Mouse (Mus musculus) liver, embryonic 16.5 days (tissue): ENCODE measurements around the gene Dnajc4. TPM values are rescaled to one million over a fixed set of nuclear protein-coding genes. Genes with fewer than 3 reads are reported as not detected.

Experiments used
- ATAC-seq: fragments of 200-750 bp; cut with Nextera tagmentation; 2 replicates; pipeline ENCODE4 v1.8.0; 2017; ENCODE audit warnings: low read depth, mild to moderate bottlenecking, moderate number of reproducible peaks, moderate library complexity
- H3K27ac ChIP-seq: fragments of 300-500 bp; sonication (generic); 2 replicates; pipeline ENCODE4 v1.5.1; 2014; ENCODE audit warnings: mild to moderate bottlenecking, low read length
- H3K27me3 ChIP-seq: fragments of 300-500 bp; sonication (generic); 2 replicates; pipeline ENCODE4 v1.6.1; 2014; ENCODE audit warnings: low read depth, low read length, mixed read lengths; ENCODE audit not compliant: control insufficient read depth, insufficient read depth
- H3K36me3 ChIP-seq: fragments of 300-500 bp; sonication (generic); 2 replicates; pipeline ENCODE4 v1.6.1; 2014; ENCODE audit warnings: mild to moderate bottlenecking; ENCODE audit not compliant: control insufficient read depth, insufficient read depth
- H3K4me1 ChIP-seq: fragments of 300-500 bp; sonication (generic); 2 replicates; pipeline ENCODE4 v1.6.1; 2014; ENCODE audit warnings: low read depth, low read length, mixed read lengths; ENCODE audit not compliant: control insufficient read depth
- H3K4me2 ChIP-seq: fragments of 300-500 bp; sonication (generic); 2 replicates; pipeline ENCODE4 v1.6.1; 2014; ENCODE audit warnings: low read depth, low read length, mixed read lengths
- H3K4me3 ChIP-seq: fragments of 300-500 bp; sonication (generic); 2 replicates; pipeline ENCODE4 v1.5.1; 2014; ENCODE audit warnings: low read depth, mild to moderate bottlenecking, low read length
- H3K9ac ChIP-seq: fragments of 300-500 bp; sonication (generic); 2 replicates; pipeline ENCODE4 v1.6.1; 2014; ENCODE audit warnings: low read depth, low read length
- H3K9me3 ChIP-seq: fragments of 300-500 bp; sonication (generic); replicated peaks from 2 replicates; pipeline ENCODE4 v1.6.1; 2016; ENCODE audit warnings: low read length; ENCODE audit not compliant: control insufficient read depth
- WGBS: fragments of 180-500 bp; shearing (Covaris S2); extraction: QIAGEN DNeasy Blood & Tissue Kit; methylation state at CpG from one replicate; pipeline ENCODE4 v1.1.7; 2014; ENCODE audit not compliant: insufficient replicate concordance; 5-methylcytosine and 5-hydroxymethylcytosine counted together
- polyA plus RNA-seq: library from polyadenylated mRNA; unstranded; fragments of >200 nt; fragmentation: Nextera tagmentation; extraction: Ambion mirVana; gene quantifications from 2 replicates; pipeline ENCODE4 v1.2.1, GENCODE M21; 2015

The Dnajc4 gene
- polyA plus RNA-seq, 1 experiment from 2014 or later: 10.5 TPM

GRCm38 (mm10) chr19:7019191-7019590, 26.8 kb upstream of the Dnajc4 start, which contains the start of gene Fermt3:
Gene Fermt3 (minus strand): TSS chr19:7019469.
- WGBS: 14% methylated on average over 5 of the region's 5 CpGs
- H3K4me2 ChIP-seq: peak within 1 kb of the TSS; percentile 66
- peak; percentile 81 for ATAC-seq

GRCm38 (mm10) chr19:7018546-7018945, 26.2 kb upstream of the Dnajc4 start:
- Histone ChIP-seq H3K4me1 (peaks cover 18% of the 10 kb centered on the region), H3K4me3 (peak overlapping the region; percentile 76), H3K27ac (peak overlapping the region; percentile 90), H3K9me3 (no peaks in the 10 kb centered on the region), H3K36me3 (peaks cover 40% of the 10 kb centered on the region), H3K4me2 (peak overlapping the region; percentile 66), H3K27me3 (no peaks in the 10 kb centered on the region), H3K9ac (peak overlapping the region; percentile 82)
- WGBS: 17% methylated on average over 11 of the region's 11 CpGs
- 0 out of 2 replicates have a peak, but pooled peaks have one; percentile 3 for ATAC-seq

More at GRCm38 (mm10) chr19:7019191-7019590, 26.8 kb upstream of the Dnajc4 start, which contains the start of gene Fermt3:
- H3K4me3 ChIP-seq: peak within 1 kb of the TSS; percentile 76
- H3K27ac ChIP-seq: peak within 1 kb of the TSS; percentile 90
- H3K27me3 ChIP-seq: no peaks in the 10 kb centered on the region
- H3K36me3 ChIP-seq: peaks cover 38% of the 10 kb centered on the region
- no peaks in the 10 kb centered on the region for H3K9me3 ChIP-seq
- H3K4me1 ChIP-seq: peaks cover 18% of the 10 kb centered on the region
- peak within 1 kb of the TSS; percentile 82 for H3K9ac ChIP-seq

- Histone ChIP-seq H3K4me3 (peak overlapping the region; percentile 76), H3K27me3 (no peaks in the 10 kb centered on the region), H3K9ac (peak overlapping the region; percentile 82), H3K27ac (peak overlapping the region; percentile 90), H3K4me2 (peak overlapping the region; percentile 66), H3K4me1 (peaks cover 18% of the 10 kb centered on the region), H3K9me3 (no peaks in the 10 kb centered on the region), H3K36me3 (peaks cover 43% of the 10 kb centered on the region)
- 12% methylated on average over 12 of the region's 12 CpGs for WGBS
- peak; percentile 85 for ATAC-seq
These were observed 25.4 kb upstream of the Dnajc4 start for GRCm38 (mm10) chr19:7017541-7018457.

GRCm38 (mm10) chr19:7014481-7015135, 22.2 kb upstream of the Dnajc4 start:
- no peak overlapping the region for H3K9ac ChIP-seq
- ATAC-seq: no peak
- H3K9me3 ChIP-seq: no peaks in the 10 kb centered on the region
- H3K27me3 ChIP-seq: no peaks in the 10 kb centered on the region
- 89% methylated on average over 20 of the region's 20 CpGs for WGBS
- peaks cover 11% of the 10 kb centered on the region for H3K4me1 ChIP-seq
- peaks cover 22% of the 10 kb centered on the region for H3K36me3 ChIP-seq
- H3K4me3 ChIP-seq: no peak overlapping the region
- H3K4me2 ChIP-seq: no peak overlapping the region
- H3K27ac ChIP-seq: no peak overlapping the region

- ATAC-seq: no peak
- H3K36me3 ChIP-seq: peaks cover 22% of the 10 kb centered on the region
- WGBS: 92% methylated on average over 9 of the region's 9 CpGs
These were observed 21.6 kb upstream of the Dnajc4 start for GRCm38 (mm10) chr19:7013984-7014383.

GRCm38 (mm10) chr19:7012426-7012825, 20.1 kb upstream of the Dnajc4 start:
- Histone ChIP-seq H3K27ac (no peak overlapping the region), H3K9me3 (no peaks in the 10 kb centered on the region), H3K4me1 (peaks cover 8% of the 10 kb centered on the region), H3K4me2 (no peak overlapping the region), H3K27me3 (no peaks in the 10 kb centered on the region), H3K9ac (no peak overlapping the region), H3K4me3 (no peak overlapping the region), H3K36me3 (peaks cover 22% of the 10 kb centered on the region)
- 0 out of 2 replicates have a peak, but pooled peaks have one; percentile 11 for ATAC-seq
- WGBS: 67% methylated on average over 4 of the region's 4 CpGs

More at GRCm38 (mm10) chr19:7013984-7014383, 21.6 kb upstream of the Dnajc4 start:
- Histone ChIP-seq H3K9ac (no peak overlapping the region), H3K27ac (no peak overlapping the region), H3K4me2 (no peak overlapping the region), H3K9me3 (no peaks in the 10 kb centered on the region), H3K4me3 (no peak overlapping the region), H3K4me1 (peaks cover 11% of the 10 kb centered on the region), H3K27me3 (no peaks in the 10 kb centered on the region)

GRCm38 (mm10) chr19:7006892-7007593, 14.7 kb upstream of the Dnajc4 start:
- no peak for ATAC-seq
- H3K4me1 ChIP-seq: no peaks in the 10 kb centered on the region
- no peaks in the 10 kb centered on the region for H3K9me3 ChIP-seq
- no peaks in the 10 kb centered on the region for H3K27me3 ChIP-seq
- H3K27ac ChIP-seq: no peak overlapping the region
- WGBS: 83% methylated on average over 9 of the region's 9 CpGs
- H3K4me3 ChIP-seq: no peak overlapping the region
- H3K9ac ChIP-seq: no peak overlapping the region
- H3K4me2 ChIP-seq: no peak overlapping the region
- H3K36me3 ChIP-seq: peaks cover 9% of the 10 kb centered on the region

- Histone ChIP-seq H3K27me3 (no peaks in the 10 kb centered on the region), H3K27ac (no peak overlapping the region), H3K4me2 (no peak overlapping the region), H3K9ac (no peak overlapping the region), H3K9me3 (no peaks in the 10 kb centered on the region), H3K4me3 (no peak overlapping the region), H3K4me1 (peaks cover 18% of the 10 kb centered on the region), H3K36me3 (peaks cover 43% of the 10 kb centered on the region)
- 86% methylated on average over 19 of the region's 19 CpGs for WGBS
- no peak for ATAC-seq
These were observed 7.1 kb upstream of the Dnajc4 start for GRCm38 (mm10) chr19:6999360-7000063.
